Mouse (Mus musculus) thymus, adult 2 months (tissue): ENCODE measurements around the gene Hoxa5.

Source experiments
- CTCF ChIP-seq: fragments of 200-500 bp; IDR thresholded peaks from 2 replicates; pipeline ENCODE4 v1.5.1; 2012; ENCODE audit warnings: mild to moderate bottlenecking, control low read depth, low read length, moderate library complexity, borderline replicate concordance; ENCODE audit not compliant: control insufficient read depth, poor library complexity, insufficient read depth; ENCODE audit errors: extremely low read depth
- POLR2A ChIP-seq: fragments of 200-500 bp; IDR thresholded peaks from 2 replicates; pipeline ENCODE4 v1.6.1; 2012; ENCODE audit warnings: mild to moderate bottlenecking, low read length, control low read depth, moderate library complexity; ENCODE audit not compliant: control insufficient read depth, poor library complexity, insufficient read depth; ENCODE audit errors: extremely low read depth

GRCm38 (mm10) chr6:52182030-52182429 lies 22.4 kb downstream of the Hoxa5 start:
- TF ChIP-seq CTCF (no peak), POLR2A (no peak)
